16 mouse cellular contexts compared by ENCODE assay signal in the genomic region with DNA sequence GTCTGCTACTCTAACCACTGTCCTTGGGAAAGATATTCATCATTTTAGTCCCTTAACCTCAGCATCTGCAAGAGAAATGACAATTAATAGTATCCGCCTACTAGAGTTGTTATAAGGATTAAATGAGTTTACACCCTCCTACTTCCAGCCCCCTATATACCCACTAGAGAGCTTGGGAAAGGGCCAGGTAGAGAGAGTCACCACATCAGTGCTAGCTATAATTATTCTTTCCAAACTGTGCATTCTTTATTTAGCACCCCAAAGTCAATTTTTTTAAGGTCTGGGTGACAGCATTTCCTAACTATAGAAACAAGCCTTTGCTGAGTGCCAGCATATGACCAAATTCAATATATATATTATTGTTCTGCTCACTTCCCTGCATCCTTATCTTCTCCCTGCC.
"Had no signal": no experiment of that assay in that cellular context is flagged by ENCODE, and none has a peak within 500 bp of the region (broad histone marks: within the 10 kb centered on the region; RNA-seq: fewer than 3 reads in every experiment).

No protein-coding gene starts in this region.

- H3K9me3 ChIP-seq: limb, embryonic 10.5 days; liver, embryonic 15.5 days; midbrain, embryonic 10.5 days; stomach, embryonic 15.5 days had no signal

- H3K27me3 ChIP-seq: liver, embryonic 15.5 days; stomach, embryonic 15.5 days had no signal

- H3K4me1 ChIP-seq: limb, embryonic 10.5 days; liver, embryonic 15.5 days; midbrain, embryonic 10.5 days; stomach, embryonic 15.5 days had no signal

- ATAC-seq: inflammation-experienced regulatory T-cells, adult 6 months; lung, postnatal 0 days had no signal

- H3K27ac ChIP-seq: kidney, postnatal 0 days; limb, embryonic 10.5 days; liver, embryonic 15.5 days; midbrain, embryonic 10.5 days; stomach, embryonic 15.5 days had no signal

- DNase-seq: kidney, adult 11 months; kidney, adult 9 months; kidney, postnatal 36 days; lung, adult 2 months; lung, postnatal 36 days; midbrain, embryonic 14.5 days; thymus, postnatal 4 days had no signal

- H3K4me3 ChIP-seq: limb, embryonic 10.5 days; liver, embryonic 15.5 days; midbrain, embryonic 10.5 days; myocyte; stomach, embryonic 15.5 days had no signal

- H3K4me2 ChIP-seq: liver, embryonic 11.5 days; liver, embryonic 15.5 days; stomach, embryonic 15.5 days had no signal

- H3K36me3 ChIP-seq: limb, embryonic 10.5 days; liver, embryonic 15.5 days; midbrain, embryonic 10.5 days; stomach, embryonic 15.5 days had no signal

- H3K9ac ChIP-seq: liver, embryonic 15.5 days; stomach, embryonic 15.5 days had no signal
